Mouse (Mus musculus) lung, embryonic 14.5 days (tissue): ENCODE results near the gene Tom1l2. TPM values are rescaled to one million over a fixed set of nuclear protein-coding genes. Genes with fewer than 3 reads are reported as not detected.

Source experiments
- ATAC-seq: fragments of 200-750 bp; cut with Nextera tagmentation; 2 replicates; pipeline ENCODE4 v1.8.0; 2017; ENCODE audit warnings: mild to moderate bottlenecking, moderate TSS enrichment, moderate library complexity; ENCODE audit not compliant: insufficient read depth
- DNase-seq: peaks from one replicate; pipeline ENCODE4 v3.0.0-alpha.2; 2015
- H3K27ac ChIP-seq: fragments of 300-500 bp; sonication (generic); 2 replicates; pipeline ENCODE4 v1.5.1; 2014; ENCODE audit warnings: low read depth, mild to moderate bottlenecking, moderate library complexity
- H3K27me3 ChIP-seq: fragments of 300-500 bp; sonication (generic); 2 replicates; pipeline ENCODE4 v1.6.1; 2014; ENCODE audit warnings: low read length, control low read depth; ENCODE audit not compliant: insufficient read depth
- H3K36me3 ChIP-seq: fragments of 300-500 bp; sonication (generic); 2 replicates; pipeline ENCODE4 v1.6.1; 2014; ENCODE audit warnings: control low read depth; ENCODE audit not compliant: insufficient read depth
- H3K4me1 ChIP-seq: fragments of 300-500 bp; sonication (generic); 2 replicates; pipeline ENCODE4 v1.6.1; 2014; ENCODE audit warnings: antibody characterized with exemption, control low read depth; ENCODE audit not compliant: insufficient read depth
- H3K4me2 ChIP-seq: fragments of 300-500 bp; sonication (generic); 2 replicates; pipeline ENCODE4 v1.6.1; 2014; ENCODE audit warnings: mild to moderate bottlenecking
- H3K4me3 ChIP-seq: fragments of 300-500 bp; sonication (generic); 2 replicates; pipeline ENCODE4 v1.5.1; 2014; ENCODE audit warnings: low read depth, low read length
- H3K9ac ChIP-seq: fragments of 300-500 bp; sonication (generic); 2 replicates; pipeline ENCODE4 v1.6.1; 2014
- H3K9me3 ChIP-seq: fragments of 300-500 bp; sonication (generic); 2 replicates; pipeline ENCODE4 v1.6.1; 2016; ENCODE audit warnings: low read depth, low read length, control low read depth
- CTCF ChIP-seq: IDR thresholded peaks from 2 replicates; pipeline ENCODE4 v1.5.1; 2016; ENCODE audit warnings: antibody characterized with exemption, low read depth
- WGBS: fragments of 180-500 bp; shearing (Covaris S2); extraction: QIAGEN DNeasy Blood & Tissue Kit; methylation state at CpG from one replicate; pipeline ENCODE4 v1.1.7; 2014; 5-methylcytosine and 5-hydroxymethylcytosine counted together
- polyA plus RNA-seq: library from polyadenylated mRNA; unstranded; fragments of >200 nt; fragmentation: Nextera tagmentation; extraction: Ambion mirVana; gene quantifications from 2 replicates; pipeline ENCODE4 v1.2.1, GENCODE M21; 2014

The Tom1l2 gene
- polyA plus RNA-seq, 1 experiment from 2014 or later, result 20.6 TPM

GRCm38 (mm10) chr11:60330551-60330950 is 22.2 kb downstream of the Tom1l2 start:
- H3K9me3 ChIP-seq, result no peaks in the 10 kb centered on the region
- H3K4me1 ChIP-seq, result peaks cover 3% of the 10 kb centered on the region; the same call in 1 of the 2 replicates
- no peaks in the 10 kb centered on the region for H3K27me3 ChIP-seq
- no peak overlapping the region for H3K9ac ChIP-seq
- DNase-seq, result no peak
- H3K4me2 ChIP-seq, result no peak overlapping the region
- H3K36me3 ChIP-seq, result no peaks in the 10 kb centered on the region
- no peak overlapping the region for H3K27ac ChIP-seq
- ATAC-seq, result no peak
- no peak for TF ChIP-seq CTCF
- WGBS, result 66% methylated on average over 4 of the region's 4 CpGs
- H3K4me3 ChIP-seq, result no peak overlapping the region

- Histone ChIP-seq H3K4me2 (no peak overlapping the region), H3K27me3 (no peaks in the 10 kb centered on the region), H3K36me3 (no peaks in the 10 kb centered on the region), H3K9me3 (no peaks in the 10 kb centered on the region), H3K27ac (no peak overlapping the region), H3K9ac (no peak overlapping the region), H3K4me3 (no peak overlapping the region), H3K4me1 (peaks cover 6% of the 10 kb centered on the region)
- DNase-seq, result no peak
- ATAC-seq, result no peak
- TF ChIP-seq CTCF, result no peak
Observed at GRCm38 (mm10) chr11:60323731-60324130, 29.0 kb downstream of the Tom1l2 start.

DNA sequence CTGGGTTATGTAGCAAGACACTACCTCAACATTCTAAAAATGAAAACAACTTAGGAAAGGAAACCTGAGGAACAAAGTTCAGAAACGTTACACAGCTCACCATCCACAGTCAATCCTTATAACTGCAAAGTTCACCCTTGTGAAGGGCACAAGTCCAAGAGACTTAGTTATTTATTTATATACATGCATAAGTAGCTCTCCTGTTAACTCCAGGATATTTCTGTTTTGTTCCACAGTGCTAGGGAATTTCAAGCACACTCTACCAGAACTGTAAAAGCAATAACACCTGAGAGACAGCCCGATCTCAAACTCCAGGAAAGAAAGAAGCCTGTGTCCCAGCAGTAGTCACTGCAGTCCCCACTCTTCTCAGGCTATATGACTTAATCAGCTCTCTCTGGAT is 31.3 kb downstream of the Tom1l2 start:
- DNase-seq (peak; percentile 34), ATAC-seq (no peak)
- 55% methylated on average over 2 of the region's 2 CpGs for WGBS
- Histone ChIP-seq H3K36me3 (no peaks in the 10 kb centered on the region), H3K4me2 (no peak overlapping the region), H3K27ac (peak overlapping the region; percentile 25; the same call in 1 of the 2 replicates), H3K9me3 (no peaks in the 10 kb centered on the region), H3K4me3 (no peak overlapping the region), H3K4me1 (peaks cover 20% of the 10 kb centered on the region), H3K27me3 (no peaks in the 10 kb centered on the region), H3K9ac (no peak overlapping the region)
- TF ChIP-seq CTCF, result no peak

GRCm38 (mm10) chr11:60320426-60321037 is 32.2 kb downstream of the Tom1l2 start:
- Histone ChIP-seq H3K9ac (no peak overlapping the region), H3K27me3 (no peaks in the 10 kb centered on the region), H3K36me3 (no peaks in the 10 kb centered on the region), H3K4me3 (no peak overlapping the region), H3K27ac (peak overlapping the region; percentile 54; the same call in 1 of the 2 replicates), H3K4me1 (peaks cover 26% of the 10 kb centered on the region), H3K9me3 (no peaks in the 10 kb centered on the region), H3K4me2 (no peak overlapping the region)
- WGBS, result 52% methylated on average over 8 of the region's 8 CpGs
- no peak for ATAC-seq
- no peak for TF ChIP-seq CTCF
- no peak for DNase-seq

DNA sequence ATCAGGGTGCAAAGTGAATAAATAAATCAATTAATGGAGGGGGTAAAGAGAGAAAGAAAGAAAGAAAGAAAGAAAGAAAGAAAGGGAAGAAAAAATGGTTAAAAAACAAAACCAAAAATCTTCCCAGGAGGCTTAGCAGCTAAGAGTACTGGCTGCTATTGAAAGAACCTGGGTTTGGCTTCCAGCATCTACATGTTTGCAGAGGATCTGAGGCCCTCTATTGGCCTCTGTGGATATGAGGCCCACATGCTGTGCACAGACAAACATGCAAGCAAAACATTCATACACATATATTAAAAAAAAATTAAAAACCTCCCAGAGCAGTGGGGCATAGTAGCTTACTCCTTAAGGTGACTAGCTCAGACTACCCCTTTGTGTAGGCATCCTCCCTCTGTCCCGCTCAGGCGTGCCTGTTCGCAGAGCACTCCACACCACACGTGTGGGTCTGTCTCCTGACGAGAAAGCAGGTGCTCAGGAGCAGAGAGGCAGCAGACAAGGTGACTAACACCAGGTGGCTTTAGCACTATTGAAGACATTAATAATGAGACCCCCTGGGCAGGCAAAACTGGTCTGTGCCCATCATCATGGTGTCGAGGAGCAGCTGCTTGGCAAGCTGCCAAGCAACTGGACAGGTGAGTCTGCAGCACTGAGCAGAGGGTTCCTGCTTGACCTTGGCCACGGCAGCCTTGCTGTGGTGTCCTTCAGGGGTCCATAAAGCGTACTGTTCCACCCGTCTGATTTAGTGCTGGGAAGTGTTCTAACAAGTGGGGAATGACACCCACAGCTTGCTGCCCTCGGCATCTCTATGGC is 33.2 kb downstream of the Tom1l2 start:
- ATAC-seq, result 0 out of 2 replicates have a peak, but pooled peaks have one; percentile 31
- no peaks in the 10 kb centered on the region for H3K9me3 ChIP-seq
- H3K36me3 ChIP-seq, result no peaks in the 10 kb centered on the region
- H3K27ac ChIP-seq, result peak overlapping the region; percentile 28; the same call in 1 of the 2 replicates
- WGBS, result 56% methylated on average over 10 of the region's 10 CpGs
- H3K4me3 ChIP-seq, result no peak overlapping the region
- TF ChIP-seq CTCF, result peak; percentile 20; the same call in 1 of the 2 replicates
- H3K9ac ChIP-seq, result no peak overlapping the region
- H3K27me3 ChIP-seq, result no peaks in the 10 kb centered on the region
- peak; percentile 28 for DNase-seq
- no peak overlapping the region for H3K4me2 ChIP-seq
- H3K4me1 ChIP-seq, result peaks cover 26% of the 10 kb centered on the region

DNA sequence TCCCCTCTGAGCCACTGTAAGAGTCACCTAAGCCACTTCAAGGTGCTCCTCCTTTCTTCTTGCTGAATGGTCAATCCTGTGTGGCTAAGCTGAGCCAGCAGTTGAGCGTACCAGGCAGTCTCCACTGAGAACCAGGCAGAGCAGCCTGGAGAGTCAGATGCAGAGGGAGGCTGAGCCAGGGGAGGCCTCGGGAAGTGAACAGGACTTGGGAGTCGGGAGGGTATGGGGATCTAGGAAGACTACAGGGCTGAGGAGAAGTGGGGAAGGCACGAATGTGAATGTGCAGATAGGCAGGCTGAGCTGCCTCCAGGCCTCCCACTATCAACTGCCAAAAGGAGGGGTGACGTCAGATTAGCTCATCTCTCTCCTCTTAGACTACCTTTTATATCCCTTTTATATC is 34.0 kb downstream of the Tom1l2 start:
- no peak overlapping the region; the same call in 1 of the 2 replicates for H3K27ac ChIP-seq

More for the DNA sequence above, 34.0 kb downstream of the Tom1l2 start:
- no peak for DNase-seq
- Histone ChIP-seq H3K9me3 (no peaks in the 10 kb centered on the region), H3K4me1 (peaks cover 26% of the 10 kb centered on the region), H3K9ac (peak overlapping the region; percentile 21; the same call in 1 of the 2 replicates), H3K27me3 (no peaks in the 10 kb centered on the region), H3K4me3 (no peak overlapping the region), H3K4me2 (no peak overlapping the region), H3K36me3 (no peaks in the 10 kb centered on the region)
- no peak for TF ChIP-seq CTCF
- WGBS, result 53% methylated on average over 5 of the region's 5 CpGs
- ATAC-seq, result no peak
